Mouse (Mus musculus) hindlimb bud, embryonic 11.5 days (tissue): ENCODE measurements at regions not wholly inside any gene's neighbourhood (a gene's known extent, or its start where the extent isn't known, plus 50 kb on each side); places are given as distances from the start of the nearest gene placed in this dataset.

Source experiments
- DNase-seq: peaks from one replicate; pipeline ENCODE4 v3.0.0-alpha.2; 2012; ENCODE audit warnings: low read depth, low spot score; ENCODE audit errors: extremely low spot score

- no peak for DNase-seq
Observed at GRCm38 (mm10) chr2:92750116-92750515, 150.6 kb downstream of the Chst1 start.

GRCm38 (mm10) chr2:92750672-92751071 is 151.2 kb downstream of the Chst1 start:
- DNase-seq: no peak

- no peak for DNase-seq
Observed at GRCm38 (mm10) chr2:92751256-92751655, 151.7 kb downstream of the Chst1 start.

GRCm38 (mm10) chr2:92752156-92752555 is 152.6 kb downstream of the Chst1 start:
- DNase-seq: no peak

- no peak for DNase-seq
Observed at GRCm38 (mm10) chr2:92752794-92753193, 153.3 kb downstream of the Chst1 start.

- DNase-seq: no peak
Observed at GRCm38 (mm10) chr2:92754505-92755280, 155.2 kb downstream of the Chst1 start.

- DNase-seq: no peak
Observed at GRCm38 (mm10) chr2:92756491-92756890, 157.0 kb downstream of the Chst1 start.

- DNase-seq: no peak
Observed at GRCm38 (mm10) chr2:92758775-92759174, 156.1 kb upstream of the Syt13 start.

- DNase-seq: no peak
Observed at GRCm38 (mm10) chr2:92763881-92764635, 150.8 kb upstream of the Syt13 start.

GRCm38 (mm10) chr2:92767476-92768005 is 147.4 kb upstream of the Syt13 start:
- no peak for DNase-seq

GRCm38 (mm10) chr2:92768088-92768487 is 146.8 kb upstream of the Syt13 start:
- no peak for DNase-seq

- DNase-seq: no peak
Observed at GRCm38 (mm10) chr2:92769061-92769460, 145.8 kb upstream of the Syt13 start.

GRCm38 (mm10) chr2:92770098-92770497 is 144.8 kb upstream of the Syt13 start:
- no peak for DNase-seq

- no peak for DNase-seq
Observed at GRCm38 (mm10) chr2:92772623-92773022, 142.3 kb upstream of the Syt13 start.

- DNase-seq: no peak
Observed at GRCm38 (mm10) chr2:92776497-92776896, 138.4 kb upstream of the Syt13 start.

GRCm38 (mm10) chr2:92779101-92779500 is 135.8 kb upstream of the Syt13 start:
- no peak for DNase-seq

- no peak for DNase-seq
Observed at GRCm38 (mm10) chr2:92780021-92780420, 134.9 kb upstream of the Syt13 start.

- no peak for DNase-seq
Observed at GRCm38 (mm10) chr2:92781451-92781850, 133.4 kb upstream of the Syt13 start.

GRCm38 (mm10) chr2:92782621-92783020 is 132.3 kb upstream of the Syt13 start:
- no peak for DNase-seq

- no peak for DNase-seq
Observed at GRCm38 (mm10) chr2:92784916-92785315, 130.0 kb upstream of the Syt13 start.

- DNase-seq: no peak
Observed at GRCm38 (mm10) chr2:92787925-92788410, 126.9 kb upstream of the Syt13 start.

- DNase-seq: no peak
Observed at GRCm38 (mm10) chr2:92788875-92789274, 126.0 kb upstream of the Syt13 start.
